Mouse (Mus musculus): ENCODE data around the gene 4930447C04Rik.

The 4930447C04Rik gene

GRCm38 (mm10) chr12:72940071-72940821 lies at the start of gene 4930447C04Rik:
4930447C04Rik (minus strand) TSS chr12:72940774.
- DNase-seq: no peak

- no peak for DNase-seq
These were observed 42.7 kb upstream of the 4930447C04Rik start for GRCm38 (mm10) chr12:72983071-72983857.

GRCm38 (mm10) chr12:72982616-72983015 lies 42.0 kb upstream of the 4930447C04Rik start:
- no peak for DNase-seq

GRCm38 (mm10) chr12:72979236-72979635 lies 38.7 kb upstream of the 4930447C04Rik start:
- no peak for DNase-seq

- no peak for DNase-seq
These were observed 37.3 kb upstream of the 4930447C04Rik start for GRCm38 (mm10) chr12:72977851-72978250.

- peak; percentile 27 for DNase-seq
These were observed 36.1 kb upstream of the 4930447C04Rik start for GRCm38 (mm10) chr12:72976718-72977117.

- DNase-seq: no peak
These were observed 35.6 kb upstream of the 4930447C04Rik start for GRCm38 (mm10) chr12:72976172-72976571.

GRCm38 (mm10) chr12:72973161-72973560 lies 32.6 kb upstream of the 4930447C04Rik start:
- peak; percentile 13 for DNase-seq

GRCm38 (mm10) chr12:72970620-72971019 lies 30.0 kb upstream of the 4930447C04Rik start:
- no peak for DNase-seq

GRCm38 (mm10) chr12:72967541-72967940 lies 27.0 kb upstream of the 4930447C04Rik start:
- DNase-seq: no peak

GRCm38 (mm10) chr12:72962761-72963160 lies 22.2 kb upstream of the 4930447C04Rik start:
- DNase-seq: no peak

GRCm38 (mm10) chr12:72958446-72958845 lies 17.9 kb upstream of the 4930447C04Rik start:
- no peak for DNase-seq

GRCm38 (mm10) chr12:72957829-72958424 lies 17.4 kb upstream of the 4930447C04Rik start:
- no peak for DNase-seq

GRCm38 (mm10) chr12:72954906-72955305 lies 14.3 kb upstream of the 4930447C04Rik start:
- DNase-seq: no peak

GRCm38 (mm10) chr12:72953858-72954257 lies 13.3 kb upstream of the 4930447C04Rik start:
- DNase-seq: no peak

- no peak for DNase-seq
These were observed 12.5 kb upstream of the 4930447C04Rik start for GRCm38 (mm10) chr12:72953089-72953488.

- no peak for DNase-seq
These were observed 6.8 kb upstream of the 4930447C04Rik start for GRCm38 (mm10) chr12:72947335-72947734.

GRCm38 (mm10) chr12:72946805-72947204 lies 6.2 kb upstream of the 4930447C04Rik start:
- no peak for DNase-seq

GRCm38 (mm10) chr12:72946064-72946395 lies 5.5 kb upstream of the 4930447C04Rik start:
- no peak for DNase-seq

GRCm38 (mm10) chr12:72945301-72946063 lies 4.9 kb upstream of the 4930447C04Rik start:
- DNase-seq: no peak

GRCm38 (mm10) chr12:72944411-72945225 lies 4.0 kb upstream of the 4930447C04Rik start:
- no peak for DNase-seq

GRCm38 (mm10) chr12:72943574-72944110 lies 3.1 kb upstream of the 4930447C04Rik start:
- DNase-seq: no peak
